Mouse (Mus musculus) splenic B cell, adult 2 months (primary cell): ENCODE measurements at regions not wholly inside any gene's neighbourhood (a gene's known extent, or its start where the extent isn't known, plus 50 kb on each side); places are given as distances from the start of the nearest gene placed in this dataset.
A peak's percentile ranks its signal among the peaks of the same experiment; 100 is the strongest.

Experiments used
- DNase-seq: peaks from one replicate; pipeline ENCODE4 v3.0.0-alpha.2; 2011; ENCODE audit warnings: low read depth, low spot score
- H3K27me3 ChIP-seq: 2 replicates; pipeline ENCODE4 v1.6.1; 2012; ENCODE audit warnings: mild to moderate bottlenecking, low read length, moderate library complexity, mixed read lengths; ENCODE audit not compliant: control insufficient read depth, poor library complexity, insufficient read depth, severe bottlenecking
- H3K36me3 ChIP-seq: 2 replicates; pipeline ENCODE4 v1.6.1; 2012; ENCODE audit warnings: mild to moderate bottlenecking, low read length, moderate library complexity, mixed read lengths; ENCODE audit not compliant: control insufficient read depth, poor library complexity, insufficient read depth, severe bottlenecking

- no peak for DNase-seq
- Histone ChIP-seq H3K36me3 (no peaks in the 10 kb centered on the region), H3K27me3 (no peaks in the 10 kb centered on the region)
Observed at GRCm38 (mm10) chr5:100259803-100260693, 100.4 kb upstream of the Tmem150c start.

- H3K36me3 ChIP-seq, result no peaks in the 10 kb centered on the region
- no peaks in the 10 kb centered on the region for H3K27me3 ChIP-seq
- DNase-seq, result no peak
Observed at GRCm38 (mm10) chr5:100258952-100259710, 99.5 kb upstream of the Tmem150c start.

GRCm38 (mm10) chr5:100255276-100255675 lies 95.7 kb upstream of the Tmem150c start:
- no peaks in the 10 kb centered on the region for H3K36me3 ChIP-seq
- DNase-seq, result no peak
- H3K27me3 ChIP-seq, result no peaks in the 10 kb centered on the region

GRCm38 (mm10) chr5:100252036-100252435 lies 92.4 kb upstream of the Tmem150c start:
- DNase-seq, result no peak
- Histone ChIP-seq H3K27me3 (no peaks in the 10 kb centered on the region), H3K36me3 (no peaks in the 10 kb centered on the region)

GRCm38 (mm10) chr5:100249757-100250156 lies 90.1 kb upstream of the Tmem150c start:
- peak; percentile 38 for DNase-seq
- H3K36me3 ChIP-seq, result no peaks in the 10 kb centered on the region
- H3K27me3 ChIP-seq, result no peaks in the 10 kb centered on the region

- DNase-seq, result no peak
- Histone ChIP-seq H3K36me3 (no peaks in the 10 kb centered on the region), H3K27me3 (no peaks in the 10 kb centered on the region)
Observed at GRCm38 (mm10) chr5:100248611-100249010, 89.0 kb upstream of the Tmem150c start.

- Histone ChIP-seq H3K36me3 (no peaks in the 10 kb centered on the region), H3K27me3 (no peaks in the 10 kb centered on the region)
- DNase-seq, result no peak
Observed at GRCm38 (mm10) chr5:100246709-100247108, 87.1 kb upstream of the Tmem150c start.

GRCm38 (mm10) chr5:100244811-100245210 lies 85.2 kb upstream of the Tmem150c start:
- DNase-seq, result no peak
- Histone ChIP-seq H3K27me3 (no peaks in the 10 kb centered on the region), H3K36me3 (no peaks in the 10 kb centered on the region)

GRCm38 (mm10) chr5:100240876-100241275 lies 81.3 kb upstream of the Tmem150c start:
- Histone ChIP-seq H3K36me3 (no peaks in the 10 kb centered on the region), H3K27me3 (no peaks in the 10 kb centered on the region)
- DNase-seq, result peak; percentile 52

- no peak for DNase-seq
- H3K27me3 ChIP-seq, result no peaks in the 10 kb centered on the region
- no peaks in the 10 kb centered on the region for H3K36me3 ChIP-seq
Observed at GRCm38 (mm10) chr5:100239632-100240031, 80.0 kb upstream of the Tmem150c start.

- Histone ChIP-seq H3K27me3 (no peaks in the 10 kb centered on the region), H3K36me3 (no peaks in the 10 kb centered on the region)
- DNase-seq, result no peak
Observed at GRCm38 (mm10) chr5:100238287-100239036, 78.9 kb upstream of the Tmem150c start.

GRCm38 (mm10) chr5:100237674-100238278 lies 78.2 kb upstream of the Tmem150c start:
- DNase-seq, result no peak
- Histone ChIP-seq H3K27me3 (no peaks in the 10 kb centered on the region), H3K36me3 (no peaks in the 10 kb centered on the region)

GRCm38 (mm10) chr5:100236277-100236676 lies 76.7 kb upstream of the Tmem150c start:
- Histone ChIP-seq H3K36me3 (no peaks in the 10 kb centered on the region), H3K27me3 (no peaks in the 10 kb centered on the region)
- no peak for DNase-seq

GRCm38 (mm10) chr5:100232076-100232475 lies 72.5 kb upstream of the Tmem150c start:
- H3K27me3 ChIP-seq, result no peaks in the 10 kb centered on the region
- no peaks in the 10 kb centered on the region for H3K36me3 ChIP-seq
- no peak for DNase-seq
